Mouse (Mus musculus): ENCODE results near the gene Purb. TPM values are rescaled to one million over a fixed set of nuclear protein-coding genes. Genes with fewer than 3 reads are reported as not detected.

Gene Purb
- polyA plus RNA-seq, 1 experiment from 2014 or later = 28.7 TPM

Small RNA genes lying within 50 kb of the gene (microRNA-seq; reads per million reads assigned to microRNA genes)
- gene Gm22123 (ENCODE audit: borderline number of aligned reads) = not detected

Other genes starting within 250 kb of the Purb start
- 0.04 and 0.14 TPM in 2 replicates for gene Npc1l1, start 245.8 kb downstream of the Purb start, polyA plus RNA-seq (2015; fragmentation: Nextera tagmentation; extraction: Ambion mirVana)
- gene Ddx56, start 208.1 kb downstream of the Purb start, polyA plus RNA-seq (2015; fragmentation: Nextera tagmentation; extraction: Ambion mirVana) = 85.9 and 86.9 TPM in 2 replicates
- 102 and 105 TPM in 2 replicates for gene Tmed4, start 201.0 kb downstream of the Purb start, polyA plus RNA-seq (2015; fragmentation: Nextera tagmentation; extraction: Ambion mirVana)
- gene Ogdh, start 184.3 kb downstream of the Purb start, polyA plus RNA-seq (2015; fragmentation: Nextera tagmentation; extraction: Ambion mirVana) = 98.5 and 101 TPM in 2 replicates
- gene Zmiz2, start 86.8 kb downstream of the Purb start, polyA plus RNA-seq (2015; fragmentation: Nextera tagmentation; extraction: Ambion mirVana) = 12.6 and 12.9 TPM in 2 replicates
- 4,428 and 4,532 TPM in 2 replicates for gene Ppia, start 60.5 kb downstream of the Purb start, polyA plus RNA-seq (2015; fragmentation: Nextera tagmentation; extraction: Ambion mirVana)
- 443 and 468 TPM in 2 replicates for gene H2afv, start 31.5 kb downstream of the Purb start, polyA plus RNA-seq (2015; fragmentation: Nextera tagmentation; extraction: Ambion mirVana)
- gene Myo1g, start 45.0 kb upstream of the Purb start, polyA plus RNA-seq (2015; fragmentation: Nextera tagmentation; extraction: Ambion mirVana) = 3.2 and 3.6 TPM in 2 replicates
- gene Ccm2, start 71.0 kb upstream of the Purb start, polyA plus RNA-seq (2015; fragmentation: Nextera tagmentation; extraction: Ambion mirVana) = 88.9 and 93.0 TPM in 2 replicates
- 2.2 and 3.5 TPM in 2 replicates for gene Nacad, start 130.1 kb upstream of the Purb start, polyA plus RNA-seq (2015; fragmentation: Nextera tagmentation; extraction: Ambion mirVana)
- 36.0 and 40.4 TPM in 2 replicates for gene Tbrg4, start 150.2 kb upstream of the Purb start, polyA plus RNA-seq (2015; fragmentation: Nextera tagmentation; extraction: Ambion mirVana)
- gene Wap, start 162.7 kb upstream of the Purb start, polyA plus RNA-seq (2015; fragmentation: Nextera tagmentation; extraction: Ambion mirVana) = not detected in 2 replicates
- gene Ramp3, start 182.6 kb upstream of the Purb start, polyA plus RNA-seq (2015; fragmentation: Nextera tagmentation; extraction: Ambion mirVana) = 14.1 and 18.2 TPM in 2 replicates